Mouse (Mus musculus) heart, postnatal 0 days (tissue): Measurements from ENCODE around the gene 4933415A04Rik. TPM values are rescaled to one million over a fixed set of nuclear protein-coding genes. Genes with fewer than 3 reads are reported as not detected.

Experiments
- ATAC-seq: fragments of 200-750 bp; cut with Nextera tagmentation; 2 replicates; pipeline ENCODE4 v1.8.0; 2017; ENCODE audit warnings: low read depth, moderate number of reproducible peaks, moderate library complexity; ENCODE audit not compliant: insufficient read depth
- DNase-seq: peaks from one replicate; pipeline ENCODE4 v3.0.0-alpha.2; 2016; ENCODE audit warnings: low spot score
- H3K27ac ChIP-seq: fragments of 300-500 bp; sonication (generic); 2 replicates; pipeline ENCODE4 v1.5.1; 2014; ENCODE audit warnings: low read depth, mild to moderate bottlenecking
- H3K27me3 ChIP-seq: fragments of 300-500 bp; sonication (generic); 2 replicates; pipeline ENCODE4 v1.6.1; 2014; ENCODE audit warnings: low read length, mixed read lengths; ENCODE audit not compliant: control insufficient read depth, insufficient read depth
- H3K36me3 ChIP-seq: fragments of 300-500 bp; sonication (generic); replicated peaks from 2 replicates; pipeline ENCODE4 v1.6.1; 2014; ENCODE audit warnings: low read length, mixed read lengths; ENCODE audit not compliant: control insufficient read depth, insufficient read depth
- H3K4me1 ChIP-seq: fragments of 300-500 bp; sonication (generic); 2 replicates; pipeline ENCODE4 v1.6.1; 2014; ENCODE audit warnings: antibody characterized with exemption; ENCODE audit not compliant: control insufficient read depth, insufficient read depth
- H3K4me2 ChIP-seq: fragments of 300-500 bp; sonication (generic); 2 replicates; pipeline ENCODE4 v1.6.1; 2014; ENCODE audit warnings: low read depth, mild to moderate bottlenecking, low read length, moderate library complexity
- H3K4me3 ChIP-seq: fragments of 300-500 bp; sonication (generic); 2 replicates; pipeline ENCODE4 v1.5.1; 2014; ENCODE audit warnings: low read depth, low read length
- H3K9ac ChIP-seq: fragments of 300-500 bp; sonication (generic); replicated peaks from 2 replicates; pipeline ENCODE4 v1.6.1; 2014; ENCODE audit warnings: low read depth, low read length, mixed read lengths
- H3K9me3 ChIP-seq: fragments of 300-500 bp; sonication (generic); replicated peaks from 2 replicates; pipeline ENCODE4 v1.6.1; 2016; ENCODE audit warnings: low read length; ENCODE audit not compliant: control insufficient read depth
- CTCF ChIP-seq: IDR thresholded peaks from 2 replicates; pipeline ENCODE4 v1.5.1; 2016; ENCODE audit warnings: antibody characterized with exemption, control low read depth, low read depth
- EP300 ChIP-seq: IDR thresholded peaks from 2 replicates; pipeline ENCODE4 v1.6.1; 2016; ENCODE audit warnings: antibody characterized with exemption, low read depth
- WGBS: fragments of 180-500 bp; shearing (Covaris S2); extraction: QIAGEN DNeasy Blood & Tissue Kit; methylation state at CpG from one replicate; pipeline ENCODE4 v1.1.7; 2014; 5-methylcytosine and 5-hydroxymethylcytosine counted together
- polyA plus RNA-seq: library from polyadenylated mRNA; unstranded; fragments of >200 nt; fragmentation: Nextera tagmentation; extraction: Ambion mirVana; gene quantifications from 2 replicates; pipeline ENCODE4 v1.2.1, GENCODE M21; 2015
- total RNA-seq: library from RNA; depleted of rRNA; stranded (reverse); fragments of >200 nt; gene quantifications from 2 replicates; pipeline ENCODE4 v1.2.3, GENCODE M21; 2014; ENCODE audit warnings: low replicate concordance

4933415A04Rik gene
- total and polyA plus RNA-seq, 2 experiments from 2014 or later, result 0.08 to 5.5 TPM

DNA sequence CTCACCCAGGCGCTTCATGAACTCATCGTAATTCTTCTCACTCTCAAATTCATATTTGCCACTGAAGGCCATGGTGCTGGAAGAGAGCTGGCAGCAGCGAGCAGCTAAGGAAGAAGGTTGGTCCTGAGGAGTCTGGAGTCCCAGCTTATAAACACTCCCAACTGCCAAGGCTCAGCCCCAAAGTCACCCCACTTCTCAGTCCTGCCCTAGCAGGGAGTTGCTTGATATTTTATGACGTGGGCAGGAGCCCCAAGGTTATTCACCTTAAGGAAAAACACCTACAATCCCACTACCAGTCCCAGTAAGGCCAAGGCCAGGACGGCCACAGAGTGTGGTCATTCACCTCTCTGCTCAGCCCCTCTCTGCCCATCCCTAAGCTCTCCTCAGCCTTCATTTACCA, 14.6 kb downstream of the 4933415A04Rik start, which contains the start of gene Fabp6:
TSS of gene Fabp6 (minus strand) at position 101 of the 400 bp plus-strand sequence.
- Histone ChIP-seq H3K36me3 (no peaks in the 10 kb centered on the region), H3K27me3 (no peaks in the 10 kb centered on the region), H3K4me3 (no peak within 1 kb of the TSS), H3K9me3 (no peaks in the 10 kb centered on the region), H3K4me2 (no peak within 1 kb of the TSS), H3K9ac (no peak within 1 kb of the TSS), H3K4me1 (no peaks in the 10 kb centered on the region), H3K27ac (no peak within 1 kb of the TSS)
- ATAC-seq, result no peak
- DNase-seq, result no peak
- WGBS, result 83% methylated on average over 5 of the region's 5 CpGs
- no peak for TF ChIP-seq CTCF
- no peak for TF ChIP-seq EP300

DNA sequence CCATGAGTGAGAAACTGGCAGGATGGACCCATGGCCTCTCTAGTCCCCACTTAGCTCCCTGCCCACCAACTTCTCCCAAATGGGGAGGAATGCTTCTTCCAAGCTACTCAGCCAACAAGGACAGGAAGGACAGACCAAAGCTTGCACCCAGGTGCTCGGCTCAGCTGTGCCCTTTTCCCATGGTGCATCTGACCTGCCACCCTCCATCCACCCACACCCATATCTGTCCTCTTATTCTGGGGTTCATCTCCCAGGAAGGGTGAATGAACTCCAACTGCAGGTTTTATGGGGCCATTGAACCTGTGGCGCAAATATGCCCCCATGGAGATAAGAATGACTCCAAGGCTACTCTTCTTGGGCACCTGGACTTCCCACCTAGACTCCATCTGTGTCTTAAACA, 17.4 kb downstream of the 4933415A04Rik start:
- Histone ChIP-seq H3K4me3 (no peak overlapping the region), H3K4me1 (no peaks in the 10 kb centered on the region), H3K36me3 (no peaks in the 10 kb centered on the region), H3K27me3 (no peaks in the 10 kb centered on the region), H3K4me2 (no peak overlapping the region), H3K9ac (no peak overlapping the region), H3K27ac (no peak overlapping the region), H3K9me3 (no peaks in the 10 kb centered on the region)
- no peak for TF ChIP-seq CTCF
- TF ChIP-seq EP300, result no peak
- ATAC-seq (no peak), DNase-seq (no peak)
- 87% methylated on average over 2 of the region's 2 CpGs for WGBS

DNA sequence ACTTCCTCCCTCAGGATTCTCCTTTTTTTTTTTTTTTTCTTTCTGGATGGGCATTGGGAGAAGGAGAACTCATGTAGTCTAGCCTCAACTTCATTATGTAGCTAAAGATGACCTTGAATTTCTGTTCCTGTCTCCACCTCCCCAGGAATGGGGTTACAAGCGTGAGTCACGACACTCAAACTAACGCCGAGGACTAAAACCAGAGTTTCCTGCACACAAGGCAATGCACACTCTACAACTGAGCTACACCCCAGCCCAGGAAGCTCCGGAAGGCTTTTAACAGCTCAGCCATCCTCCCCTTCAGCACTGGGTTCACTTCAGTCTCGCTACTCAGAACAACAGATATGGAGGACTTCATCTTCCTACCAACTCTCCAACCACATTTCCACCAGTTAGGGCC, 18.1 kb downstream of the 4933415A04Rik start:
- Histone ChIP-seq H3K27me3 (no peaks in the 10 kb centered on the region), H3K27ac (no peak overlapping the region), H3K9me3 (no peaks in the 10 kb centered on the region), H3K4me3 (no peak overlapping the region), H3K4me2 (no peak overlapping the region), H3K36me3 (no peaks in the 10 kb centered on the region), H3K9ac (no peak overlapping the region), H3K4me1 (no peaks in the 10 kb centered on the region)
- ATAC-seq (no peak), DNase-seq (no peak)
- WGBS, result 79% methylated on average over 6 of the region's 6 CpGs
- TF ChIP-seq CTCF (no peak), EP300 (no peak)

DNA sequence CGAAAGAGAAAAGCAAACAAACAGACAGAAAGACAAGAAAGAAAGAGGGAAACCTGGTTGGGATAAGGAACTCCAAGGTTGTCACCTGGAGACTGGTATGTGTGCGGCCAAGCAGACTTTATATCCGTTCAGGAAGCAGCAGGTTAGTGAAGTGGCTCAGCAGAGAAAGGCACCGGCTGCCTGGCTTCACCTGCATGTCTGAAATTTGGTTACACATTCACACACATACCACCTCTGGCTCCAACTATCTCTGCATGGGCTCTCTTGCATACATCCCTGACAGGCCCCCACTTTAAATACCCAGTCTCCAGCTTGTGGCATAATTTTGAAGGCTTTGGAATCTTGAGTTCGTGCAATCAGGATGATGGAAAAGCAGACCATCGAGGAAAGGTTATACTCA, 19.0 kb downstream of the 4933415A04Rik start:
- Histone ChIP-seq H3K9me3 (no peaks in the 10 kb centered on the region), H3K27me3 (no peaks in the 10 kb centered on the region), H3K4me2 (no peak overlapping the region), H3K4me3 (no peak overlapping the region), H3K4me1 (no peaks in the 10 kb centered on the region), H3K36me3 (no peaks in the 10 kb centered on the region), H3K27ac (no peak overlapping the region), H3K9ac (no peak overlapping the region)
- DNase-seq, result no peak
- TF ChIP-seq CTCF, result no peak
- no peak for TF ChIP-seq EP300
- 84% methylated on average over 6 of the region's 6 CpGs for WGBS
- ATAC-seq, result no peak

DNA sequence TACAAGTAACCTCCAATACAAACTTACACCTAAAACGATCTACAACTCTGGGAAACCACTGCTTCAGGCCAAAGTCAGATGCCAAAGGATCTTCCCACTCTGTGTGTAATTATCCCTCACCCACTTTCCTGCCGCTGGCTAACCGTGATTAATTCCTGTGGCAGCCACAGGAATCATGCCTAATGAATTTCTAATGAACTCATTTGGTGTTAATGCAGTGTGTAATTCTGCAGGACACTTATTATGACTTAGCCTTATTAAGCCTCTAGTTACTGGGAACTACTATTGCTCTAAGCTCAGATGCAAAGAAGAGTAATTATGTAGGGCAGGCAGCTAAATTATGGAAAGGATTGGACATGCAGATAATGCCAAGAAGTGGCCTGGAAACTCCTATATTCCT, 21.6 kb downstream of the 4933415A04Rik start:
- ATAC-seq, result no peak
- WGBS, result 83% methylated on average over 3 of the region's 3 CpGs
- DNase-seq, result no peak
- H3K27ac ChIP-seq, result no peak overlapping the region
- no peak overlapping the region for H3K4me2 ChIP-seq
- no peaks in the 10 kb centered on the region for H3K27me3 ChIP-seq
- H3K9me3 ChIP-seq, result no peaks in the 10 kb centered on the region
- no peaks in the 10 kb centered on the region for H3K36me3 ChIP-seq
- peaks cover 5% of the 10 kb centered on the region; the same call in 1 of the 2 replicates for H3K4me1 ChIP-seq
- H3K9ac ChIP-seq, result no peak overlapping the region
- TF ChIP-seq CTCF (no peak), EP300 (no peak)
- H3K4me3 ChIP-seq, result no peak overlapping the region

DNA sequence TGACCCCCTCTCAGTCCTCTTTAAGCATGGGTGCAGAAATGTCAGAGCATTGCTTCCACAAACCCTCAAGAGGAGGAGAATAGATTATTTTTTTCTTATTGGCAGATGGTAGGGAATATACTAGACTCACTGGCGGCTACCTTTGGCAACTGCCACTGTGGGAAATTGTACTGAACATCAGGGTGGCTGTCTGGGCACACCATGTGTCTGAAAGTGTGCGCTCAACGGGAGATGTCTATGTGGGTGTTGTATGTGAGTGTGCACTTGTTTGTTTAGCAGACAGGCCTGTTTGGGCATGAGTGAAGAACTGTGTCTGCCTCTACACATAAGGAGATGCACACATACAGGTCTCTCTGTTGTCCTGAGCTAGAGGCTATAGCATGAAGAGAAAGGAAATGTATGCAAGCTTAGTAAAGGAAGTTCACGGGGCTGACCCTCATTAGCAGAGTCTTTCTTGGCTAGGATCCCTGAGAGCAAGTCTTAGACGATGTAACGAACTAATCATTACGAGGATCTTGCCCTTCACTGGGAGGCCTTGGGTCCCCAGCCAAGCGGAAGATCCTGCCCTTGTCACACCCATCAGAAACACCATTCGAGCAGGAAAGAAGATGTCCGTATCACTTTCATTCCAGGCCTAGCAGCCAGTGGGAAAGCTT, 23.3 kb downstream of the 4933415A04Rik start:
- H3K36me3 ChIP-seq, result no peaks in the 10 kb centered on the region
- no peak overlapping the region for H3K27ac ChIP-seq
- ATAC-seq (no peak), DNase-seq (no peak)
- WGBS, result 71% methylated on average over 10 of the region's 10 CpGs
- TF ChIP-seq EP300 (no peak), CTCF (no peak)
- H3K4me3 ChIP-seq, result no peak overlapping the region
- no peak overlapping the region for H3K9ac ChIP-seq
- no peaks in the 10 kb centered on the region for H3K27me3 ChIP-seq
- H3K9me3 ChIP-seq, result no peaks in the 10 kb centered on the region
- H3K4me2 ChIP-seq, result no peak overlapping the region
- peaks cover 5% of the 10 kb centered on the region; the same call in 1 of the 2 replicates for H3K4me1 ChIP-seq
